In the genomic region with DNA sequence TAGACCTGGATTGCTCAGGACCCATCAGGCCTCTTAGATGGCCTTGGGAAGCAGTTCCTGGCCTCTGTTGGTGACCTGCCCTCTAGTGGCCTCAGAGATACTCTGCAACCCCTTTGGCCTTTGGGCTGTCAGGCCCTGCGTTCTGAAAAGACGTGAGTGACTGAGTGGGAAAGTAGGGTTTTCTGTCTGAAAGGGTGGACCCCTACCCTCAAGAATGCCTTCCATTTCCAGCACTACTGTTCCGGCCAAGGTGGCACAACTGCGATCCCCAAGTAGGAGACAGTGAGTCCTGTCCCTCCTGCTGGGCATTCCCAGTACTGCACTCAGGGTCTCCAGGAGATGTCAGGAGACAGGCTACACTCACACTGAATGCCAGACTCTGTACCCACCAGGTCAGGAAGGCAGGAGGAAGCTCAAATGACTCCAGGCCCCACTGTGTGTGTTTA, we compare ENCODE assay signal across 8 mouse cellular contexts. TPM values are rescaled to one million over a fixed set of nuclear protein-coding genes. Genes with fewer than 3 reads are reported as not detected.
DNase-seq lines count a peak whose midpoint lies in the region; ATAC-seq lines count a peak whose summit lies in the region.

No protein-coding gene starts in this region.

- no peak overlapping the region for H3K4me3 ChIP-seq in kidney, embryonic 14.5 days (ENCODE audit: low read length)
- H3K4me3 ChIP-seq in liver, embryonic 16.5 days (ENCODE audit: low read depth, low read length), result no peak overlapping the region
- no peak overlapping the region for H3K4me3 ChIP-seq in neural tube, embryonic 12.5 days

- no peak overlapping the region; the same call in 1 of the 2 replicates for H3K4me2 ChIP-seq in kidney, embryonic 14.5 days (replicated peaks; ENCODE audit: low read depth, low read length)
- H3K4me2 ChIP-seq in liver, embryonic 16.5 days (ENCODE audit: low read depth, low read length), result 0 out of 2 replicates have a peak overlapping the region, but pooled peaks have one; percentile 23
- no peak overlapping the region; the same call in 1 of the 2 replicates for H3K4me2 ChIP-seq in neural tube, embryonic 12.5 days (replicated peaks)

- H3K4me1 ChIP-seq in kidney, embryonic 14.5 days (ENCODE audit: control insufficient read depth, insufficient read depth, low read length), result peaks cover 8% of the 10 kb centered on the region; the same call in 1 of the 2 replicates
- H3K4me1 ChIP-seq in liver, embryonic 16.5 days (ENCODE audit: control insufficient read depth, low read depth, low read length), result no peaks in the 10 kb centered on the region
- H3K4me1 ChIP-seq in neural tube, embryonic 12.5 days, result no peaks in the 10 kb centered on the region

- H3K9ac ChIP-seq in kidney, embryonic 14.5 days (ENCODE audit: low read depth, low read length), result no peak overlapping the region
- no peak overlapping the region for H3K9ac ChIP-seq in liver, embryonic 16.5 days (ENCODE audit: low read depth, low read length)
- no peak overlapping the region for H3K9ac ChIP-seq in neural tube, embryonic 12.5 days

- no peaks in the 10 kb centered on the region for H3K9me3 ChIP-seq in kidney, embryonic 14.5 days (ENCODE audit: control insufficient read depth, low read length)
- no peaks in the 10 kb centered on the region for H3K9me3 ChIP-seq in liver, embryonic 16.5 days (replicated peaks; ENCODE audit: control insufficient read depth, low read length)
- no peaks in the 10 kb centered on the region for H3K9me3 ChIP-seq in neural tube, embryonic 12.5 days

- no peak overlapping the region for H3K27ac ChIP-seq in kidney, embryonic 14.5 days (ENCODE audit: low read depth, low read length)
- H3K27ac ChIP-seq in liver, embryonic 16.5 days (ENCODE audit: low read length), result no peak overlapping the region
- H3K27ac ChIP-seq in neural tube, embryonic 12.5 days, result no peak overlapping the region

- H3K36me3 ChIP-seq in kidney, embryonic 14.5 days (ENCODE audit: control insufficient read depth, insufficient read depth, low read length), result no peaks in the 10 kb centered on the region
- no peaks in the 10 kb centered on the region for H3K36me3 ChIP-seq in liver, embryonic 16.5 days (ENCODE audit: control insufficient read depth, insufficient read depth)
- H3K36me3 ChIP-seq in neural tube, embryonic 12.5 days, result no peaks in the 10 kb centered on the region

- WGBS in kidney, embryonic 14.5 days, result 10% methylated on average over 4 of the region's 4 CpGs
- WGBS in liver, embryonic 16.5 days (ENCODE audit: insufficient replicate concordance), result 8% methylated on average over 4 of the region's 4 CpGs
- 10% methylated on average over 4 of the region's 4 CpGs for WGBS in neural tube, embryonic 12.5 days

- peak; percentile 60 to 75 for DNase-seq in right cerebral cortex, postnatal 10 days (ENCODE audit: low spot score in 2 of 2)
- no peak for DNase-seq in right cerebral cortex, adult 18-20 months
- DNase-seq in embryo, embryonic 10.5 days (ENCODE audit: low spot score), result peak; percentile 87
- peak; percentile 45 to 84 for DNase-seq in heart, adult 18-20 months
- DNase-seq in thymus, postnatal 0 days (ENCODE audit: low spot score), result peak; percentile 24

- ATAC-seq in kidney, embryonic 14.5 days (ENCODE audit: low FRiP score, low TSS enrichment), result peak; percentile 55; the same call in 1 of the 2 replicates
- no peak for ATAC-seq in liver, embryonic 16.5 days (ENCODE audit: low read depth)
- 0 out of 2 replicates have a peak, but pooled peaks have one; percentile 30 for ATAC-seq in neural tube, embryonic 12.5 days (ENCODE audit: low FRiP score, low read depth)

- no peaks in the 10 kb centered on the region for H3K27me3 ChIP-seq in kidney, embryonic 14.5 days (ENCODE audit: control insufficient read depth, insufficient read depth, low read length)
- H3K27me3 ChIP-seq in liver, embryonic 16.5 days (ENCODE audit: control insufficient read depth, insufficient read depth, low read depth, low read length), result no peaks in the 10 kb centered on the region
- no peaks in the 10 kb centered on the region for H3K27me3 ChIP-seq in neural tube, embryonic 12.5 days (replicated peaks)

RNA-seq across cellular contexts. Expression of gene Emx1, which starts 51.8 kb away (rescaled TPM):
- total RNA-seq in heart, adult 18-20 months (2021), result not detected
- polyA plus RNA-seq in kidney, embryonic 14.5 days (2014; fragmentation: Nextera tagmentation; extraction: Ambion mirVana), result 7.5 and 8.5 TPM in 2 replicates
- polyA plus RNA-seq in liver, embryonic 16.5 days (2015; fragmentation: Nextera tagmentation; extraction: Ambion mirVana), result not detected in 2 replicates
- 0.16 TPM in 1 of 2 replicates, not detected in the other for polyA plus RNA-seq in neural tube, embryonic 12.5 days (2016; fragmentation: Nextera tagmentation; extraction: Ambion mirVana)
- polyA plus RNA-seq in thymus, postnatal 0 days (2015; fragmentation: Nextera tagmentation; extraction: Ambion mirVana), result 0.10 TPM in 1 of 2 replicates, not detected in the other
